Mouse (Mus musculus) forebrain, embryonic 13.5 days (tissue): ENCODE results near the gene Akt2. TPM values are rescaled to one million over a fixed set of nuclear protein-coding genes. Genes with fewer than 3 reads are reported as not detected.

Experiments
- ATAC-seq: fragments of 200-750 bp; cut with Nextera tagmentation; 2 replicates; pipeline ENCODE4 v1.8.0; 2017
- H3K27ac ChIP-seq: fragments of 300-500 bp; sonication (generic); 2 replicates; pipeline ENCODE4 v1.5.1; 2015; ENCODE audit warnings: inconsistent platforms, mild to moderate bottlenecking, moderate library complexity
- H3K27me3 ChIP-seq: fragments of 300-500 bp; sonication (generic); 2 replicates; pipeline ENCODE4 v1.6.1; 2015; ENCODE audit warnings: mild to moderate bottlenecking, inconsistent platforms
- H3K36me3 ChIP-seq: fragments of 300-500 bp; sonication (generic); 2 replicates; pipeline ENCODE4 v1.6.1; 2015; ENCODE audit warnings: mild to moderate bottlenecking, inconsistent platforms; ENCODE audit not compliant: poor library complexity, severe bottlenecking
- H3K4me1 ChIP-seq: fragments of 300-500 bp; sonication (generic); 2 replicates; pipeline ENCODE4 v1.6.1; 2015; ENCODE audit warnings: inconsistent platforms
- H3K4me2 ChIP-seq: fragments of 300-500 bp; sonication (generic); 2 replicates; pipeline ENCODE4 v1.6.1; 2015; ENCODE audit warnings: inconsistent platforms, mild to moderate bottlenecking, moderate library complexity
- H3K4me3 ChIP-seq: fragments of 300-500 bp; sonication (generic); 2 replicates; pipeline ENCODE4 v1.5.1; 2015; ENCODE audit warnings: mild to moderate bottlenecking, inconsistent platforms
- H3K9ac ChIP-seq: fragments of 300-500 bp; sonication (generic); 2 replicates; pipeline ENCODE4 v1.6.1; 2015; ENCODE audit warnings: mild to moderate bottlenecking, inconsistent platforms
- H3K9me3 ChIP-seq: fragments of 300-500 bp; sonication (generic); replicated peaks from 2 replicates; pipeline ENCODE4 v1.6.1; 2016; ENCODE audit warnings: inconsistent platforms
- WGBS: fragments of 180-500 bp; shearing (Covaris S2); methylation state at CpG from one replicate; pipeline ENCODE4 v1.1.7; 2015; 5-methylcytosine and 5-hydroxymethylcytosine counted together
- polyA plus RNA-seq: library from polyadenylated mRNA; unstranded; fragments of >200 nt; fragmentation: Nextera tagmentation; extraction: Ambion mirVana; gene quantifications from 2 replicates; pipeline ENCODE4 v1.2.1, GENCODE M21; 2015

The Akt2 gene
- polyA plus RNA-seq, 1 experiment from 2014 or later, result 75.2 TPM

DNA sequence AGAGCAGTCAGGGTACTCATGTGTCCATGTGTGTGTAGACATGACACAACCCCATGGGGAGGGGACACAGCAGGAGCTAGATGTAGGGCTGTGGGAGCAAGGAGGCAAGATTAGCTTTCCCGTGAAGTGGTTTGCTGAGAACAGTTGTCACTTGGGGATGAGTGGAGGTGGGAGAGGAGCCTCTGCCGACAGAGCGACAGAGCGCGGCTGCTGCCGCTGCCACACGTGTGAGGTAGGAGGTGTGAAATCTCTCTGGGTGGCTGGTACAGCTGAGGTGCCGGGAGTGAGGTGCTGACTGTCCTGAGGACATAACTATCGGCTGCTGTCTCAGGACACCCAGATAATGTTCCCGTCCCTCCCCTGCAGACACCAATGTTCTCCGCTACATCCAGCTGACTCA lies 64.2 kb downstream of the Akt2 start:
- peaks cover 26% of the 10 kb centered on the region for H3K27me3 ChIP-seq
- peaks cover 53% of the 10 kb centered on the region for H3K36me3 ChIP-seq

GRCm38 (mm10) chr7:27656600-27656999 lies 65.2 kb downstream of the Akt2 start:
- ATAC-seq, result no peak
- WGBS, result 86% methylated on average over 16 of the region's 16 CpGs
- H3K9ac ChIP-seq, result no peak overlapping the region
- H3K4me2 ChIP-seq, result no peak overlapping the region
- peaks cover 26% of the 10 kb centered on the region for H3K27me3 ChIP-seq
- peaks cover 32% of the 10 kb centered on the region for H3K4me1 ChIP-seq
- peaks cover 63% of the 10 kb centered on the region for H3K36me3 ChIP-seq
- H3K27ac ChIP-seq, result no peak overlapping the region
- no peaks in the 10 kb centered on the region for H3K9me3 ChIP-seq
- H3K4me3 ChIP-seq, result no peak overlapping the region

More for the DNA sequence above, 64.2 kb downstream of the Akt2 start:
- no peak overlapping the region; the same call in 1 of the 2 replicates for H3K9ac ChIP-seq
- no peaks in the 10 kb centered on the region for H3K9me3 ChIP-seq
- H3K27ac ChIP-seq, result 0 out of 2 replicates have a peak overlapping the region, but pooled peaks have one; percentile 8
- WGBS, result 85% methylated on average over 11 of the region's 11 CpGs
- peak overlapping the region; percentile 87 for H3K4me2 ChIP-seq
- no peak for ATAC-seq
- no peak overlapping the region for H3K4me3 ChIP-seq
- peaks cover 32% of the 10 kb centered on the region for H3K4me1 ChIP-seq

GRCm38 (mm10) chr7:27657824-27658395 lies 66.6 kb downstream of the Akt2 start:
- Histone ChIP-seq H3K4me2 (no peak overlapping the region), H3K4me3 (no peak overlapping the region), H3K9me3 (no peaks in the 10 kb centered on the region), H3K36me3 (peaks cover 69% of the 10 kb centered on the region), H3K27ac (no peak overlapping the region), H3K9ac (no peak overlapping the region), H3K27me3 (peaks cover 19% of the 10 kb centered on the region), H3K4me1 (peaks cover 31% of the 10 kb centered on the region)
- no peak for ATAC-seq
- WGBS, result 43% methylated on average over 38 of the region's 53 CpGs

- no peaks in the 10 kb centered on the region for H3K9me3 ChIP-seq
- H3K27ac ChIP-seq, result no peak overlapping the region
- peaks cover 74% of the 10 kb centered on the region for H3K36me3 ChIP-seq
- ATAC-seq, result no peak
- H3K27me3 ChIP-seq, result peaks cover 18% of the 10 kb centered on the region
- H3K4me1 ChIP-seq, result peaks cover 24% of the 10 kb centered on the region
- H3K4me2 ChIP-seq, result no peak overlapping the region
- H3K4me3 ChIP-seq, result no peak overlapping the region
- H3K9ac ChIP-seq, result no peak overlapping the region
- WGBS, result 58% methylated on average over 14 of the region's 14 CpGs
Measured at GRCm38 (mm10) chr7:27658712-27659663, 67.6 kb downstream of the Akt2 start.

DNA sequence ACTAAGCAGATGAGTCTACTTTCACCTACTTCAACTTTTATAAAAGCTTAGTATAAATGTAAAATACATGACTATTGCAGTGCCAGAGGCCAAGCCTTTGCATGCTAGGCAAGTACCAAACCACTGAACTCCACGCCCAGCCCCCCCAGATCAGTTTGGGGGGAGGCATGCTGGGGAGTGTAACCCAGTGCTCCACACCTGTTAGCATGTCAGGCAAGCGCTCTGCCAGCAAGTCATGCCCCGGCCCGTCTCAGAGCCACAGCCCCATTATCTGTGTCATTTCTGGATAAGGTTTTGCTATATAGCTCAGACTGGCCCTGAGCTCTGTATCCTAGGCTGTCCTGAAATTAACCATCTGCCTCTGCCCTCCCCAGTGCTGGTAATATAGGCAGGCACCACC lies 70.7 kb downstream of the Akt2 start:
- H3K9ac ChIP-seq, result no peak overlapping the region
- no peak overlapping the region for H3K27ac ChIP-seq
- peaks cover 11% of the 10 kb centered on the region for H3K27me3 ChIP-seq
- H3K4me2 ChIP-seq, result no peak overlapping the region
- H3K36me3 ChIP-seq, result peaks cover 79% of the 10 kb centered on the region
- WGBS, result 91% methylated on average over 4 of the region's 4 CpGs
- H3K4me1 ChIP-seq, result no peaks in the 10 kb centered on the region
- no peak overlapping the region for H3K4me3 ChIP-seq
- no peaks in the 10 kb centered on the region for H3K9me3 ChIP-seq
- ATAC-seq, result no peak

- Histone ChIP-seq H3K36me3 (peaks cover 29% of the 10 kb centered on the region), H3K9me3 (no peaks in the 10 kb centered on the region), H3K27me3 (no peaks in the 10 kb centered on the region), H3K4me3 (peak overlapping the region; percentile 93), H3K4me2 (peak overlapping the region; percentile 100), H3K4me1 (peaks cover 43% of the 10 kb centered on the region), H3K9ac (peak overlapping the region; percentile 94), H3K27ac (no peak overlapping the region)
- 54% methylated on average over 9 of the region's 9 CpGs for WGBS
- ATAC-seq, result no peak
Measured at GRCm38 (mm10) chr7:27673064-27673574, 81.8 kb downstream of the Akt2 start.

- Histone ChIP-seq H3K9ac (peak overlapping the region; percentile 94), H3K27me3 (no peaks in the 10 kb centered on the region), H3K4me2 (peak overlapping the region; percentile 100), H3K4me1 (peaks cover 43% of the 10 kb centered on the region), H3K36me3 (peaks cover 24% of the 10 kb centered on the region), H3K9me3 (no peaks in the 10 kb centered on the region), H3K27ac (no peak overlapping the region), H3K4me3 (peak overlapping the region; percentile 93)
- ATAC-seq, result 0 out of 2 replicates have a peak, but pooled peaks have one; percentile 3
- WGBS, result 2% methylated on average over 47 of the region's 52 CpGs
Measured at GRCm38 (mm10) chr7:27673575-27674131, 82.3 kb downstream of the Akt2 start.

GRCm38 (mm10) chr7:27674195-27674521 lies 82.8 kb downstream of the Akt2 start:
- ATAC-seq, result no peak; the same call in 1 of the 2 replicates

GRCm38 (mm10) chr7:27674522-27675221 lies 83.3 kb downstream of the Akt2 start, which contains the start of gene Map3k10:
Gene Map3k10, minus strand, starts transcription at chr7:27674598.
- under 1% methylated on average over 31 of the region's 31 CpGs for WGBS
- peak; percentile 98 for ATAC-seq

More at GRCm38 (mm10) chr7:27674195-27674521, 82.8 kb downstream of the Akt2 start:
- Histone ChIP-seq H3K9me3 (no peaks in the 10 kb centered on the region), H3K4me3 (peak overlapping the region; percentile 93), H3K27ac (peak overlapping the region; percentile 86), H3K27me3 (no peaks in the 10 kb centered on the region), H3K9ac (peak overlapping the region; percentile 94), H3K36me3 (peaks cover 21% of the 10 kb centered on the region), H3K4me2 (peak overlapping the region; percentile 100), H3K4me1 (peaks cover 43% of the 10 kb centered on the region)
- 0% methylated on average over 29 of the region's 38 CpGs for WGBS

DNA sequence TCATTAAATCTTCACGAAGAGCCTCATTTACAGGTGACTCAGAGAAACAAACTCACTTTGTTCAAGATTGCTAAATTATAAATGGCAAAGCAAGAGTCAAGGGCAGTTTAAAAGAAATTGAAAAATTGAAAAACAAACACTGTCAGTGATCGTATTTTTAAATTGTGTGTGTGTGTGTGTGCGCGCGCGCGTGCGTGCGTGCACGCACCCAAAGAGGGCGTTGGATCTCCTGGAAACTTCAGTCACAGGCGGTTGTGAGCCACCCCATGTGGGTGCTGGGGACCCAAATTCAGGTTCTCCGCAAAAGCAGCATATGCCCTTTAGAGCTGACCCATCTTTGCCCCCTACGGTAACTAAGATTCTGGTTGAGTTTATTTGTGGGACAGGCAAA lies 83.9 kb downstream of the Akt2 start:
- Histone ChIP-seq H3K27ac (peak overlapping the region; percentile 86; the same call in 1 of the 2 replicates), H3K4me1 (peaks cover 40% of the 10 kb centered on the region), H3K27me3 (no peaks in the 10 kb centered on the region), H3K9me3 (no peaks in the 10 kb centered on the region), H3K9ac (peak overlapping the region; percentile 94), H3K36me3 (peaks cover 18% of the 10 kb centered on the region), H3K4me2 (peak overlapping the region; percentile 100), H3K4me3 (peak overlapping the region; percentile 93)
- 19% methylated on average over 14 of the region's 14 CpGs for WGBS
- no peak for ATAC-seq

More at GRCm38 (mm10) chr7:27674522-27675221, 83.3 kb downstream of the Akt2 start, which contains the start of gene Map3k10:
- H3K4me1 ChIP-seq, result peaks cover 43% of the 10 kb centered on the region
- H3K4me2 ChIP-seq, result peak within 1 kb of the TSS; percentile 100
- H3K9me3 ChIP-seq, result no peaks in the 10 kb centered on the region
- H3K36me3 ChIP-seq, result peaks cover 21% of the 10 kb centered on the region
- peak within 1 kb of the TSS; percentile 93 for H3K4me3 ChIP-seq
- peak within 1 kb of the TSS; percentile 86 for H3K27ac ChIP-seq
- H3K27me3 ChIP-seq, result no peaks in the 10 kb centered on the region
- peak within 1 kb of the TSS; percentile 94 for H3K9ac ChIP-seq

DNA sequence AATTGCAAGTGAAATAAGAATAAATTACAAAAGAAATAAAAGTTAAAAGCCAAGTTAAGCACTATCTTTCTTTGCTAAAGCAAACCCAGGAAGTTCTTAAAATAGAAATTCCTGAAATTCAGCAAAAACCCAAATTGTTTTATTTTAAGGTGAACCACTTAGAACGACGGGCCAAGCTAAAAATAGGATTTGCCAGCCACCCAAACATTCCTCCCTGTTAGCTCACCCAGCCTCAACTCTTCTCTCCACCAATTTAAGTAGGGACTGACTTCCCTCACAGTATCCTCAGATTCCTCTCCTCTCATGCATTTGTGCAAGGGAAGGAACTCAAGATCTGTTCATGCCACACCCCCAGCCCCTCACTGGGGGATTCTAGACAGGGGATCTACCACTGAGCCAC lies 91.9 kb downstream of the Akt2 start:
- no peak overlapping the region for H3K4me3 ChIP-seq
- no peak overlapping the region for H3K27ac ChIP-seq
- ATAC-seq, result no peak
- WGBS, result 87% methylated on average over 2 of the region's 2 CpGs
- H3K4me1 ChIP-seq, result peaks cover 10% of the 10 kb centered on the region
- H3K36me3 ChIP-seq, result no peaks in the 10 kb centered on the region
- no peaks in the 10 kb centered on the region for H3K27me3 ChIP-seq
- H3K4me2 ChIP-seq, result no peak overlapping the region
- no peaks in the 10 kb centered on the region for H3K9me3 ChIP-seq
- no peak overlapping the region for H3K9ac ChIP-seq
